Mouse (Mus musculus): Measurements from ENCODE around the gene Ccdc86. TPM values are rescaled to one million over a fixed set of nuclear protein-coding genes. Genes with fewer than 3 reads are reported as not detected.

The Ccdc86 gene
- polyA plus RNA-seq, 1 experiment from 2014 or later = 12.5 TPM

GRCm38 (mm10) chr19:10907891-10908290, 41.2 kb downstream of the Ccdc86 start:
- WGBS = 52% methylated on average over 3 of the region's 3 CpGs
- Histone ChIP-seq H3K27ac (replicated peaks; ENCODE audit: low read depth, low read length) (no peak overlapping the region), H3K4me2 (ENCODE audit: low read length) (no peak overlapping the region), H3K9me3 (ENCODE audit: control insufficient read depth, low read length) (no peaks in the 10 kb centered on the region), H3K27me3 (ENCODE audit: control insufficient read depth, insufficient read depth, low read length) (no peaks in the 10 kb centered on the region), H3K9ac (replicated peaks; ENCODE audit: low read length) (no peak overlapping the region), H3K4me3 (replicated peaks; ENCODE audit: low read depth, low read length) (no peak overlapping the region), H3K4me1 (ENCODE audit: control insufficient read depth, insufficient read depth, low read length) (no peaks in the 10 kb centered on the region), H3K36me3 (ENCODE audit: control insufficient read depth, insufficient read depth, low read length) (peaks cover 49% of the 10 kb centered on the region)
- ATAC-seq (ENCODE audit: low FRiP score, low TSS enrichment) (no peak), DNase-seq (peak; percentile 77)

- 84% methylated on average over 5 of the region's 5 CpGs for WGBS
- H3K9ac ChIP-seq (replicated peaks; ENCODE audit: low read length) = no peak overlapping the region
- H3K4me3 ChIP-seq (replicated peaks; ENCODE audit: low read depth, low read length) = no peak overlapping the region
- H3K27ac ChIP-seq (replicated peaks; ENCODE audit: low read depth, low read length) = no peak overlapping the region
- ATAC-seq (ENCODE audit: low FRiP score, low TSS enrichment) (no peak), DNase-seq (no peak)
- no peaks in the 10 kb centered on the region for H3K27me3 ChIP-seq (ENCODE audit: control insufficient read depth, insufficient read depth, low read length)
- no peaks in the 10 kb centered on the region for H3K4me1 ChIP-seq (ENCODE audit: control insufficient read depth, insufficient read depth, low read length)
- H3K9me3 ChIP-seq (ENCODE audit: control insufficient read depth, low read length) = no peaks in the 10 kb centered on the region
- H3K36me3 ChIP-seq (ENCODE audit: control insufficient read depth, insufficient read depth, low read length) = peaks cover 71% of the 10 kb centered on the region
- no peak overlapping the region for H3K4me2 ChIP-seq (ENCODE audit: low read length)
These were observed 43.4 kb downstream of the Ccdc86 start for GRCm38 (mm10) chr19:10905728-10906000.

DNA sequence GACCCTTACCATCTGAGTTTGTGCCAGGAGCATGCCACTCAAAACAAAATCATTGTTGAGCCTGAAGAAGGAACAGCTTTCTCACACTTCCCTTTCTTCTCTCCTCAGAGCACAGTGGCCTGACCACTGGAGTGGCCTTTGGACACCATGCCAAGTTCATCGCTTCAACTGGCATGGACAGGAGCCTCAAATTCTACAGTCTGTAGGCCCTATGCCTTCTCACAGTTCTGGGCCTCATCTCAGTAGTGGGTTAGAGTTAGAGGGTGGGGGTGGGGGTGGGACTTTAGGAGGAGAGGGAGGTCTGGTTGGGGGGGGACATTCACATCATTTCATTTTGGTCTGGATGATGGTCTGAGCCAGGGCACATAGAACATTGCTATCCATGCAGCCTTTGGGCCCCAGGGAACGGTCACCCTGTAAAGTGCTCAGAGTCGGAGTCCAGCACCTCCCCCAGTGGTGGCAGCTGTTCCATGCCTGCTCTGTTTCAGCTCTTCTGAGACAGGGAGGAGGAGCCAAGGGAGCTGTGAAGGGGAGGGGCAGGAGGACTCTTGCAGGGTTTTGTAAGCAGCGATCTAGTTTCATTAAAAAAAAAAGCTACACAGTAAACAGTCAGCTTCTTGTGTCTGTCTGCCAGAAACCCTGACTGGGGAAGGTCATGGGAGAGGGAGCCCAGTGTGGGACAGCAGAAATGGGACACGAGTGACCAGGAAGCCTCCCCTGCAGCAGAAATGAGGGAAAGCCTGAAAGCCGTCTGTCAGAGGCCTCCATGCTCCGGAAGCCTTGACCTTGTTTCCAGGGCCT, 43.9 kb downstream of the Ccdc86 start:
- H3K9me3 ChIP-seq (ENCODE audit: control insufficient read depth, low read length) = no peaks in the 10 kb centered on the region
- H3K4me1 ChIP-seq (ENCODE audit: control insufficient read depth, insufficient read depth, low read length) = no peaks in the 10 kb centered on the region
- H3K4me3 ChIP-seq (replicated peaks; ENCODE audit: low read depth, low read length) = no peak overlapping the region
- DNase-seq = no peak
- no peak overlapping the region for H3K4me2 ChIP-seq (ENCODE audit: low read length)
- ATAC-seq (ENCODE audit: low FRiP score, low TSS enrichment) = no peak
- H3K36me3 ChIP-seq (ENCODE audit: control insufficient read depth, insufficient read depth, low read length) = peaks cover 76% of the 10 kb centered on the region
- 70% methylated on average over 7 of the region's 7 CpGs for WGBS
- no peak overlapping the region for H3K27ac ChIP-seq (replicated peaks; ENCODE audit: low read depth, low read length)
- no peak overlapping the region for H3K9ac ChIP-seq (replicated peaks; ENCODE audit: low read length)
- H3K27me3 ChIP-seq (ENCODE audit: control insufficient read depth, insufficient read depth, low read length) = no peaks in the 10 kb centered on the region

- no peak overlapping the region for H3K4me3 ChIP-seq (replicated peaks; ENCODE audit: low read depth, low read length)
- H3K36me3 ChIP-seq (ENCODE audit: control insufficient read depth, insufficient read depth, low read length) = peaks cover 83% of the 10 kb centered on the region
- no peaks in the 10 kb centered on the region for H3K9me3 ChIP-seq (ENCODE audit: control insufficient read depth, low read length)
- no peaks in the 10 kb centered on the region for H3K27me3 ChIP-seq (ENCODE audit: control insufficient read depth, insufficient read depth, low read length)
- ATAC-seq (ENCODE audit: low FRiP score, low TSS enrichment) = no peak
- no peaks in the 10 kb centered on the region for H3K4me1 ChIP-seq (ENCODE audit: control insufficient read depth, insufficient read depth, low read length)
- no peak overlapping the region for H3K27ac ChIP-seq (replicated peaks; ENCODE audit: low read depth, low read length)
- no peak overlapping the region for H3K4me2 ChIP-seq (ENCODE audit: low read length)
- H3K9ac ChIP-seq (replicated peaks; ENCODE audit: low read length) = no peak overlapping the region
- DNase-seq = no peak
- WGBS = 92% methylated on average over 5 of the region's 5 CpGs
These were observed 44.6 kb downstream of the Ccdc86 start for GRCm38 (mm10) chr19:10904512-10904911.

DNA sequence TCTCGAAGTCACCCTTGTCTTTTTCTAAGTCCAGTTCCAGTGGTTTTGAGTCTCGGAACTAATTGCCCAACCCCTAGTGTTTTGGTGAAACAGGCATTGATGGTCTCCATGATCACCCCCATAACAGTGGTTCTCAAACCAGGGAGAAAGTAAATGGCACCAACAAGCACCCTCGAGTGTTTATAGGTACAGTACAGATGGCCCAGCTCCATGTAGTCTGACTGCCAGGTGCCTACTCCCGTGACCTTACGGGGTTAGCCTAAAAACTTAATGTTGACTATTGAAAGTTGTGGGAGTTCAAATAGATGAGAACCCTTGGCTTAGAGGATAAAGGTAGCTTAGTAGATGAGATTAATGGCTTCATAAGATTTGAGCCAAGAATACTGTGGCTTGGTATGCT, 48.0 kb downstream of the Ccdc86 start:
- WGBS = 94% methylated on average over 5 of the region's 5 CpGs
- DNase-seq = no peak

GRCm38 (mm10) chr19:10900315-10900714, 48.8 kb downstream of the Ccdc86 start:
- H3K9ac ChIP-seq (replicated peaks; ENCODE audit: low read length) = no peak overlapping the region
- H3K4me2 ChIP-seq (ENCODE audit: low read length) = no peak overlapping the region
- H3K4me1 ChIP-seq (ENCODE audit: control insufficient read depth, insufficient read depth, low read length) = peaks cover 12% of the 10 kb centered on the region
- peaks cover 77% of the 10 kb centered on the region for H3K36me3 ChIP-seq (ENCODE audit: control insufficient read depth, insufficient read depth, low read length)
- no peak overlapping the region for H3K27ac ChIP-seq (replicated peaks; ENCODE audit: low read depth, low read length)
- ATAC-seq (ENCODE audit: low FRiP score, low TSS enrichment) (no peak), DNase-seq (no peak)
- WGBS = 91% methylated on average over 6 of the region's 6 CpGs
- H3K27me3 ChIP-seq (ENCODE audit: control insufficient read depth, insufficient read depth, low read length) = no peaks in the 10 kb centered on the region
- H3K9me3 ChIP-seq (ENCODE audit: control insufficient read depth, low read length) = no peaks in the 10 kb centered on the region
- no peak overlapping the region for H3K4me3 ChIP-seq (replicated peaks; ENCODE audit: low read depth, low read length)

More for the DNA sequence above, 48.0 kb downstream of the Ccdc86 start:
- Histone ChIP-seq H3K4me1 (ENCODE audit: control insufficient read depth, insufficient read depth, low read length) (peaks cover 9% of the 10 kb centered on the region), H3K36me3 (ENCODE audit: control insufficient read depth, insufficient read depth, low read length) (peaks cover 84% of the 10 kb centered on the region), H3K27ac (replicated peaks; ENCODE audit: low read depth, low read length) (no peak overlapping the region), H3K9ac (replicated peaks; ENCODE audit: low read length) (no peak overlapping the region), H3K27me3 (ENCODE audit: control insufficient read depth, insufficient read depth, low read length) (no peaks in the 10 kb centered on the region), H3K4me2 (ENCODE audit: low read length) (no peak overlapping the region), H3K4me3 (replicated peaks; ENCODE audit: low read depth, low read length) (no peak overlapping the region), H3K9me3 (ENCODE audit: control insufficient read depth, low read length) (no peaks in the 10 kb centered on the region)
- no peak for ATAC-seq (ENCODE audit: low FRiP score, low TSS enrichment)

- Histone ChIP-seq H3K9me3 (ENCODE audit: control insufficient read depth, low read length) (no peaks in the 10 kb centered on the region), H3K27ac (replicated peaks; ENCODE audit: low read depth, low read length) (no peak overlapping the region), H3K4me3 (replicated peaks; ENCODE audit: low read depth, low read length) (no peak overlapping the region), H3K4me2 (ENCODE audit: low read length) (no peak overlapping the region), H3K27me3 (ENCODE audit: control insufficient read depth, insufficient read depth, low read length) (no peaks in the 10 kb centered on the region), H3K9ac (replicated peaks; ENCODE audit: low read length) (no peak overlapping the region), H3K4me1 (ENCODE audit: control insufficient read depth, insufficient read depth, low read length) (peaks cover 12% of the 10 kb centered on the region), H3K36me3 (ENCODE audit: control insufficient read depth, insufficient read depth, low read length) (peaks cover 49% of the 10 kb centered on the region)
- 92% methylated on average over 8 of the region's 8 CpGs for WGBS
- DNase-seq (no peak), ATAC-seq (ENCODE audit: low FRiP score, low TSS enrichment) (no peak)
These were observed 51.6 kb downstream of the Ccdc86 start for GRCm38 (mm10) chr19:10897491-10897890.

DNA sequence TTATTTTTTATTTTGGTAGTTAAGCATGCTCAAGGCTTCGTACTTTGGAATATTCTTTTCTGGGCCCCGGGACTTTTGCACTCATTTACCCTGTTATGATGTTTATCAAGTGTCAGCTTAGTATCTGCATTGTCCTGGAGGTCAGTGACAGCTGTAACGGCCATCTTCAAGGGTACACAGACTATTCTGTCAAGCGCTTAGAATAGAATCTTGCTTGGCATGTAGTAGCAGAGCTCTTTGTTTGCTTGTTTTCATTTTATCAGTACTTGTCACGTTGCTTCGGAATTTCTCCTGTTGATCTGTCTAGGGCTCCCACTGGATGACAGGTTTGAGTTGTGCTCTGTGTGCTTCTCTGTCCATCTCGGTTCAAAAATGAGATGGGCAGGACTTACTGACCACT, 52.2 kb downstream of the Ccdc86 start:
- Histone ChIP-seq H3K9ac (replicated peaks; ENCODE audit: low read length) (no peak overlapping the region), H3K9me3 (ENCODE audit: control insufficient read depth, low read length) (no peaks in the 10 kb centered on the region), H3K4me2 (ENCODE audit: low read length) (peak overlapping the region; percentile 92), H3K27ac (replicated peaks; ENCODE audit: low read depth, low read length) (no peak overlapping the region), H3K27me3 (ENCODE audit: control insufficient read depth, insufficient read depth, low read length) (no peaks in the 10 kb centered on the region), H3K36me3 (ENCODE audit: control insufficient read depth, insufficient read depth, low read length) (peaks cover 42% of the 10 kb centered on the region), H3K4me3 (replicated peaks; ENCODE audit: low read depth, low read length) (peak overlapping the region; percentile 85; the same call in 1 of the 2 replicates), H3K4me1 (ENCODE audit: control insufficient read depth, insufficient read depth, low read length) (peaks cover 12% of the 10 kb centered on the region)
- no peak for ATAC-seq (ENCODE audit: low FRiP score, low TSS enrichment)
- DNase-seq = no peak
- WGBS = 88% methylated on average over 7 of the region's 7 CpGs

DNA sequence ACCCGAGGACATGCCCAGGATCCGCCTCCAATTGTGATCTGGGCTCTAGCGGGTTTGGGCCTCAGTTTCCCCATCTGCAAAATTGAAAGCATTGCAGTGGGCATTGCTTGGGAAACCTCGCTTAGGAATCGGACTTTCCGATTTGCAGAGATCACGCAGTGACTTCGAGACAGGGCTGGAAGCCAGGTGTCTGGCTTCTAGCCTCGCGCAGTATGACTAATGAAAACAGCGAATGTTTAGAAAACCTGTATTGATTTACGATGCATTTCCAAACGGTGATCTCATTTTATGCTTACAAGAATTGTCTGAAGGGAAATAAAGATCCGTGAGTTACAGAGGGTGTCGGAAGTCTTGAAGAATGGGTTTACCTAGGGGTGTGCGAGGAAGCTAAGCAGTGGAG, 53.4 kb downstream of the Ccdc86 start:
- peak overlapping the region; percentile 85 for H3K4me3 ChIP-seq (replicated peaks; ENCODE audit: low read depth, low read length)
- H3K27me3 ChIP-seq (ENCODE audit: control insufficient read depth, insufficient read depth, low read length) = no peaks in the 10 kb centered on the region
- peak overlapping the region; percentile 92 for H3K4me2 ChIP-seq (ENCODE audit: low read length)
- H3K9ac ChIP-seq (replicated peaks; ENCODE audit: low read length) = peak overlapping the region; percentile 85
- peak overlapping the region; percentile 89 for H3K27ac ChIP-seq (replicated peaks; ENCODE audit: low read depth, low read length)
- WGBS = 3% methylated on average over 16 of the region's 16 CpGs
- no peak for ATAC-seq (ENCODE audit: low FRiP score, low TSS enrichment)
- peaks cover 31% of the 10 kb centered on the region for H3K36me3 ChIP-seq (ENCODE audit: control insufficient read depth, insufficient read depth, low read length)
- H3K4me1 ChIP-seq (ENCODE audit: control insufficient read depth, insufficient read depth, low read length) = peaks cover 12% of the 10 kb centered on the region
- H3K9me3 ChIP-seq (ENCODE audit: control insufficient read depth, low read length) = no peaks in the 10 kb centered on the region
- DNase-seq = no peak
